Mouse (Mus musculus) adrenal gland (tissue): ENCODE measurements at regions not wholly inside any gene's neighbourhood (a gene's known extent, or its start where the extent isn't known, plus 50 kb on each side); places are given as distances from the start of the nearest gene placed in this dataset.
"Not testable (repeated sequence)": the region's sequence is repeated elsewhere in the genome, so short reads cannot be mapped to it uniquely, and the experiment has no call there.

Experiments
- intact Hi-C: fragments of 180-260 bp; cut with DNase I; formaldehyde crosslinking; loops from one replicate; pipeline ENCODE4 v1.15.1; 2025

DNA sequence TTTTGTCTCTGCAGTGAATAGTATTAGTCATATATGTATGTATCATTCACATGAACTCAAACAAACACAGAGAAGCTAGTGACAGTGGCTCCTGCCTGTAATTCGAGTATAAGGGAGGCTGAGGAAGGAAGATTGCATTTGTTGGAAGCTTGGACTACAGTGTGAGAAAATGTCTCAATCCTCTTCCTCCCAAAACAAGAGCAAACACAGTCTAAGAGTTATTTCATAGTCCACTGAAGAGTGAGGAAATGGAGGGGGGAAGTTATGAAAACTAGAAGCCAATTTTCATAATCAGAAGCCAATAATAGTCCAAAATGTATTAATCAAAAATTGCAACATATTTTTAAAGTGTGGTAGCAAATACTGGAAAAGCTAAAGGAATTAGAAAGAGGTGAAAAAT is 95.6 kb upstream of the Cdyl start:
- intact Hi-C loops = no loop called here

DNA sequence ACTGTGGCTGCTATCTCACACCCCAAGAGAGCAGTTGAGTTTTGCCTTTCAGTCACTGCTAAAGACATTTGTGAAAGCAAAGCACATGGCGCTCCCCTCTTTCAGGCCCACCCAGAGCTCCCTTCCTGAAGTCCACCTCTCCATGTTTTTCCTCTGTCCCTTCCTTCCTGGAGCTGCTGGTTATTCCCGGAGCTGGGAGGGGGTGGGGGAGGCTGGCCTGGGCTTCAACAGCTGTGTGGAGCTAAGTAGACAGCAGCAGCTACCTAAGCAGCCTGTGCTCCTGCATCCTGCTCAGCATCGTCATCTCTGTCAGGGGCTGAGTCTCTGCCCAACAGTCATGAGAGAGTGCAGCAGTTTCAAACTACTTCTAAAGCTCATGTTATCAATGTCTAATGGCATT is 78.0 kb upstream of the Cdyl start:
- intact Hi-C loops = no loop called here

DNA sequence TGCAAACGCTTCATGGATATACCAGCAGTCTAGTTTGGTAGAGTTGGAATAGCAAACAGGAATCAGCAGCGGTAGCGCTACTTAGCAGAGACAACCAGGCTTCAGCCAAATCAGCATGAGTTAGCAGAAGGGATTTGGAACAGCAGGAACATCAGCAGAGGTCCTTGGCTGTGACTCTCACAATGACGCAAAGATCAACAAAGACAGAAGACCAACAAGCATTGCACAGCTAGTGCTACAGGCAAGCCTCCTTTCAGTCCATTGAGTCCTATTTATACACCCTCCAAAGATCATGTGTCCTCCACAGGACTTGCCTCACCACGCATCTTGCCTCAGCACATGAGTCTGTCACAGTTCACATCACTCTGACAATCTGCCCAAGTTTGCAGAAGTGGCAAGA is 61.6 kb upstream of the Cdyl start:
- intact Hi-C loops = no loop called here

GRCm38 (mm10) chr13:35601560-35602135 is 58.0 kb upstream of the Cdyl start:
- intact Hi-C loops = no loop called here

DNA sequence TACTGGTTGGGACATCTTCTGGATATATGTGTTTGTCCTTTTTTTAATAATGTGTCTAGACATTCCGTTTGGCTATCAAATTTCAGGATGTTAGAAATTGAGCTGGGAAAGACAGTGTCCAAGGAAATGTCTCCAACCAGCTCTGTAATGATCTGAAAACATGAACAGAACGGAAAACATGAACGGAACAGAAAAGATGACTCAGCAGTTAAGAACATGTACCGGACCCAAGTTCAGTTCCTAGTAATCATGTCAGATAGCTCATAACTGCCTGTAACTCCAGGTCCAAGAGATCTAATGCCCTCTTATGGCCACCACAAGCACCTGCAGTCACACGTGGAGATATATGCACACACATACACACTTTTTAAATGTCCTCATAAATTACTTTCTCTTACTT is 56.6 kb upstream of the Cdyl start:
- intact Hi-C loops = no loop called here

DNA sequence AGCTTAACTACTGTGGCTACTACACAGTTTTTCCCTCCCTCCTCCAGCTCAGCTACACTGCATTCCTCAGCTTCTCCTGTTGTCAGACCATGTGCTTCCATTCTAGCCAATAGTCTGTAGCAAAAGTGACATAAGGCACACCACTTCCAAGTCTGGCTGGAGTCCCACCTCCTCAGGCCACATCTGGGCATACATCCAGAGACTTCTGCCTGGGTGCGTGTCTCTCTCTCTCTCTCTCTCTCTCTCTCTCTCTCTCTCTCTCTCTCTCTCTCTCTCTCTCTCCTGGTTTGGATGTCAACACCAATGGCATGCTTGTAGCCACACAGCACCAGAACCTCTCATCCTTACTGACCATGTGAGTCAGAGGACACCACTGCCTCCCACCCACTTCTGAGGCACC is 55.6 kb upstream of the Cdyl start:
- intact Hi-C loops = no loop called here

DNA sequence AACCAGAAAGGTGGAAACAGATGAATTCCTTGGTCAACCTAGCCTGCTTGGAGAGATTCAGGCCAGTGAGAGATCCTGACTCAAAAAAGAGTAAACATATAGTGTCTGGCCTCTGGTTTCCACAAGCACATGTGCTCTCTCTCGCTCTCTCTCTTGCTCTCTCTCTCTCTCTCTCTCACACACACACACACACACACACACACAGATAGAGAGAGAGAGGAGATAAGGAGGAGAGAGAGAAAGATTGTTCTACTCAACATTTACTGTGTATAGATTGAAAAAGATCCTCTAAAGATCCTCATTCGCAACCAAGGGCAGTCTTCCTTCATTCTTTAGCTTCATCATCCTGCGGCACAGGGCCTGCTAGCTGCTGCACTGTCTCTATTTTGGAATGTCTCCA is 54.9 kb upstream of the Cdyl start:
- intact Hi-C loops = no loop called here

DNA sequence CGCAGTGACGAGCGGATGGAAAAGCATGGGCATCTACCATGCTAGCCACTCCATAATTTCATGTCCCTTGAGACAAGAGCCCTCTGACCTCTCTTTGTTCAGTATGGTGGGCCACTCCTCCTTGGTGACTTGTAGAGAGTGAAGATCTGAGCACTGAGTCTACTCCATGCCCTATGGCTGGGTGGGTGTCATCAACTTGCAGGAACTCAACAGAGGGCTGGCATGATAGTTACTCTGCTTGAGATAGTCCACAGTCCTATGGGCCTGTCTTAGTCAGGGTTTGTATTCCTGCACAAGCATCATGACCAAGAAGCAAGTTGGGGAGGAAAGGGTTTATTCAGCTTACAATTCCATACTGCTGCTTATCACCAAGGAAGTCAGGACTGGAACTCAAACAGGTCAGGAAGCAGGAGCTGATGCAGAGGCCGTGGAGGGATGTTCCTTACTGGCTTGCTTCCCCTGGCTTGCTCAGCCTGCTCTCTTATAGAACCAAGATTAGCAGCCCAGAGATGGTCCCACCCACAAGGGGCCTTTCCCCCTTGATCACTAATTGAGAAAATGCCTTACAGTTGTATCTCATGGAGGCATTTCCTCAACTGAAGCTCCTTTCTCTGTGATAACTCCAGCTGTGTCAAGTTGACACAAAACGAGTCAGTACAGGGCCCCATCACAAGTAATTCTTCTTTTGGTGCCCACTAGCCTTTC is 52.6 kb upstream of the Cdyl start:
- intact Hi-C loops = not testable (repeated sequence)

- intact Hi-C loops = no loop called here
Measured at GRCm38 (mm10) chr13:35607710-35608109, 51.9 kb upstream of the Cdyl start.
